9 mouse cellular contexts compared by ENCODE assay signal in genomic region chr9:25173171-25173570, GRCm38 (mm10). TPM values are rescaled to one million over a fixed set of nuclear protein-coding genes. Genes with fewer than 3 reads are reported as not detected.
A peak's percentile ranks its signal among the peaks of the same experiment; 100 is the strongest.
DNase-seq lines count a peak whose midpoint lies in the region; ATAC-seq lines count a peak whose summit lies in the region.
"Had no signal": no experiment of that assay in that cellular context is flagged by ENCODE, and none has a peak within 500 bp of the region (broad histone marks: within the 10 kb centered on the region; RNA-seq: fewer than 3 reads in every experiment).

No protein-coding gene starts in this region.

- H3K9ac ChIP-seq in heart, embryonic 13.5 days, result no peak overlapping the region
- no peak overlapping the region for H3K9ac ChIP-seq in lung, embryonic 15.5 days
- H3K9ac ChIP-seq in forebrain, embryonic 15.5 days (replicated peaks), result no peak overlapping the region
- H3K9ac ChIP-seq: neural tube, embryonic 12.5 days had no signal

- no peaks in the 10 kb centered on the region for H3K27me3 ChIP-seq in heart, embryonic 13.5 days (replicated peaks)
- H3K27me3 ChIP-seq in lung, embryonic 15.5 days, result no peaks in the 10 kb centered on the region
- no peaks in the 10 kb centered on the region for H3K27me3 ChIP-seq in forebrain, embryonic 15.5 days
- H3K27me3 ChIP-seq: neural tube, embryonic 12.5 days had no signal

- H3K9me3 ChIP-seq in heart, embryonic 13.5 days, result no peaks in the 10 kb centered on the region
- no peaks in the 10 kb centered on the region for H3K9me3 ChIP-seq in lung, embryonic 15.5 days
- H3K9me3 ChIP-seq in forebrain, embryonic 15.5 days, result no peaks in the 10 kb centered on the region
- H3K9me3 ChIP-seq: neural tube, embryonic 12.5 days had no signal

- peak overlapping the region; percentile 31 for H3K4me2 ChIP-seq in heart, embryonic 13.5 days
- H3K4me2 ChIP-seq in lung, embryonic 15.5 days, result no peak overlapping the region
- no peak overlapping the region for H3K4me2 ChIP-seq in forebrain, embryonic 15.5 days (replicated peaks)
- H3K4me2 ChIP-seq: neural tube, embryonic 12.5 days had no signal

- no peak overlapping the region for H3K4me3 ChIP-seq in heart, embryonic 13.5 days
- H3K4me3 ChIP-seq in lung, embryonic 15.5 days, result no peak overlapping the region
- H3K4me3 ChIP-seq in forebrain, embryonic 15.5 days, result no peak overlapping the region
- H3K4me3 ChIP-seq: neural tube, embryonic 12.5 days had no signal

- DNase-seq in cerebellum, postnatal 14 days, result peak; percentile 25 to 32
- DNase-seq in cerebellum, adult 11-12 months, result no peak
- peak; percentile 93 for DNase-seq in 416B (ENCODE audit: low read depth)
- no peak for DNase-seq in spleen, adult 18-20 months
- DNase-seq in embryo, embryonic 10.5 days (ENCODE audit: low spot score), result no peak

- H3K36me3 ChIP-seq in heart, embryonic 13.5 days, result no peaks in the 10 kb centered on the region
- H3K36me3 ChIP-seq in lung, embryonic 15.5 days, result no peaks in the 10 kb centered on the region
- H3K36me3 ChIP-seq in forebrain, embryonic 15.5 days, result no peaks in the 10 kb centered on the region
- H3K36me3 ChIP-seq: neural tube, embryonic 12.5 days had no signal

- 4% methylated on average over 4 of the region's 4 CpGs for WGBS in heart, embryonic 13.5 days
- 16% methylated on average over 4 of the region's 4 CpGs for WGBS in lung, embryonic 15.5 days
- 81% methylated on average over 4 of the region's 4 CpGs for WGBS in forebrain, embryonic 15.5 days

- peaks cover 54% of the 10 kb centered on the region for H3K4me1 ChIP-seq in heart, embryonic 13.5 days
- H3K4me1 ChIP-seq in lung, embryonic 15.5 days, result peaks cover 37% of the 10 kb centered on the region
- peaks cover 8% of the 10 kb centered on the region; the same call in 1 of the 2 replicates for H3K4me1 ChIP-seq in forebrain, embryonic 15.5 days
- H3K4me1 ChIP-seq: neural tube, embryonic 12.5 days had no signal

- H3K27ac ChIP-seq in heart, embryonic 13.5 days (replicated peaks), result peak overlapping the region; percentile 76
- 0 out of 2 replicates have a peak overlapping the region, but pooled peaks have one; percentile 13 for H3K27ac ChIP-seq in lung, embryonic 15.5 days
- no peak overlapping the region for H3K27ac ChIP-seq in forebrain, embryonic 15.5 days (replicated peaks)
- H3K27ac ChIP-seq: neural tube, embryonic 12.5 days had no signal

- 0 out of 2 replicates have a peak, but pooled peaks have one; percentile 26 for ATAC-seq in heart, embryonic 13.5 days (ENCODE audit: extremely low read depth, insufficient number of reproducible peaks, low FRiP score, low TSS enrichment)
- ATAC-seq in lung, embryonic 15.5 days (ENCODE audit: borderline replicate concordance, extremely low read depth, low FRiP score, low TSS enrichment), result peak; percentile 68; the same call in 1 of the 2 replicates
- ATAC-seq in forebrain, embryonic 15.5 days (replicated peaks), result no peak

RNA-seq across cellular contexts. Expression of gene Herpud2, which starts 21.6 kb away (rescaled TPM):
- polyA plus RNA-seq in heart, embryonic 13.5 days (2015; fragmentation: Nextera tagmentation; extraction: Ambion mirVana), result 25.9 and 27.7 TPM in 2 replicates
- 31.4 and 32.0 TPM in 2 replicates for polyA plus RNA-seq in lung, embryonic 15.5 days (2015; fragmentation: Nextera tagmentation; extraction: Ambion mirVana)
- polyA plus RNA-seq in forebrain, embryonic 15.5 days (2015; fragmentation: Nextera tagmentation; extraction: Ambion mirVana), result 37.7 and 40.9 TPM in 2 replicates

Comparison
In these comparisons a context has a peak if more than half of its experiments do, and no peak if none do; other contexts are left out.
1. DNase-seq: peak in cerebellum, postnatal 14 days (2 of 2) and 416B (single experiment); none in cerebellum, adult 11-12 months (single experiment), spleen, adult 18-20 months (0 of 2) and embryo, embryonic 10.5 days (single experiment).